Mouse (Mus musculus): ENCODE measurements at regions not wholly inside any gene's neighbourhood (a gene's known extent, or its start where the extent isn't known, plus 50 kb on each side); places are given as distances from the start of the nearest gene placed in this dataset.

DNA sequence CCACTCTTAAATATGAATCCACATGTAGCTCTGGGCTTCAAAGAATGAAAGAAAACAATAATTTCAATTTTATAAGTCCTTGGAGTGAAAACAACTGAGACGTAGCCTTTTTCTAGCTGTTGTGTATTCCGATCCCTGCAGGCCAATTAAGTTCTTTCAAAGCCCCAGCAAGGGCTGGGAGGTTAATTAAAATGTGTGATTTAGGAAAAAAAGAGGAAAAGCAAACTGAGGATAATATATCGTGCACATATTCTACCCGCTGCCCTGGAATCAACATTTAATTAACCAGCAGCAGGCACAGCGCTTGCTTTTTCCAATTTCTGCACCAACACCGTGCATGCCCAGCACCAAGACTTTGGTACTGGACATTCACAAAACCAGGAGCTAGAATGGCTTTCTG is 167.0 kb downstream of the Nectin3 start:
- Histone ChIP-seq H3K4me1 (no peaks in the 10 kb centered on the region), H3K27me3 (no peaks in the 10 kb centered on the region), H3K27ac (no peak overlapping the region), H3K36me3 (replicated peaks) (no peaks in the 10 kb centered on the region), H3K4me3 (replicated peaks) (no peak overlapping the region), H3K4me2 (no peak overlapping the region), H3K9ac (no peak overlapping the region), H3K9me3 (no peaks in the 10 kb centered on the region)
- no peak for ATAC-seq (ENCODE audit: low FRiP score)
- 47% methylated on average over 6 of the region's 6 CpGs for WGBS

DNA sequence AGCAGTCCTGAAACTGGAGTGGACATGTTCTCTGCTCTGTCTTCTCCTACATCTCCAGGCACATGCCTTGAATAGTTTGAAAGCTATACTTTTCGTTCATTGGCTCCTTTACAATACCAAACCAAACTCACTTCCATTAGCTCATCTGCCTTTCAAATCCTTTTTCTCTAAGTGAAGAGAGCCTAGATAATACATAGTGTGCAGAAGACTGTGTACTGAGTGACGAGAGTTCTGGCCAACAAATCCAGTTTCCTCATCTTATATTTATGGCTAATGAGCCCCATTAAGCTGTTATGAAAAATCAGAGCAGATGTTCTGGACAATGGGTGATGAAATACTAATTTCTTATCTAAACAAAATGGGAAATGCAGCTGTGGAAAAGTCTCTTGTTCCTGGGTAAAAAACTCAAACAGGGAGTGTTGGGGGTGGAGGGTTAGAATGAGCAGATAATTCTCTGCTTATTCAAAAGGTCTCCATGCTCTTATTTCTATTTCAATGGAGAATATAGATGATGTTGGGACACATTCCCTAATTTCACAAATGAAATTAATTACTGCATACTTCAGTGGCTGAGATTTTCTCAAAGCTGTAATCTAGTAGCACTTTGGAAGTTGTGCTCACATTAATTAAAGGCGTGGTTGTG is 144.3 kb upstream of the Gm4737 start:
- H3K27ac ChIP-seq, result no peak overlapping the region
- no peaks in the 10 kb centered on the region for H3K9me3 ChIP-seq
- no peak overlapping the region for H3K4me3 ChIP-seq (replicated peaks)
- ATAC-seq (ENCODE audit: low FRiP score), result no peak
- no peaks in the 10 kb centered on the region for H3K4me1 ChIP-seq
- H3K27me3 ChIP-seq, result no peaks in the 10 kb centered on the region
- 85% methylated on average over 3 of the region's 3 CpGs for WGBS
- H3K4me2 ChIP-seq, result no peak overlapping the region
- no peaks in the 10 kb centered on the region for H3K36me3 ChIP-seq (replicated peaks)
- no peak overlapping the region for H3K9ac ChIP-seq

DNA sequence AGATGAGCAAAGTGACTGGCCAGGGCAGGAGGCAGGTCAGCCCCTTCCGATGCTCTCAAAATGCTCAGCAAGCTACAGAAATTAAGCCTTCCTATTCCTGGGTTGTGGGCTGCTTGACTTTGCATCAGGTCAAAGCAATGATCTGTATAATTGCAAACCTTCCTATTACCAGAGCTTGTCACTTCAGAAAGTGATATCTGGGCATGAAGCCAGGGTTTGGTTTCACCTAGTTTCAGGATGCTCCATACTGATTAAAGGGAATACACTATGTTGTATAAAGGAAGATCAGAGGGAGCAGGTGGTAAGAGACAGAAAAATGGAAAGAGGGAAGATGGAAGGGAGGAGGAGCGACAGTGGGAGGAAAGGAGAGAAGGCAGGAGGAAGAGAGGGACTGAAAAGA is 142.3 kb upstream of the Gm4737 start:
- H3K4me2 ChIP-seq, result no peak overlapping the region
- H3K27me3 ChIP-seq, result no peaks in the 10 kb centered on the region
- no peak overlapping the region for H3K9ac ChIP-seq
- no peaks in the 10 kb centered on the region for H3K9me3 ChIP-seq
- ATAC-seq (ENCODE audit: low FRiP score), result no peak
- no peak overlapping the region for H3K27ac ChIP-seq
- no peaks in the 10 kb centered on the region for H3K4me1 ChIP-seq
- 80% methylated on average over 2 of the region's 2 CpGs for WGBS
- no peak overlapping the region for H3K4me3 ChIP-seq (replicated peaks)
- H3K36me3 ChIP-seq (replicated peaks), result no peaks in the 10 kb centered on the region

DNA sequence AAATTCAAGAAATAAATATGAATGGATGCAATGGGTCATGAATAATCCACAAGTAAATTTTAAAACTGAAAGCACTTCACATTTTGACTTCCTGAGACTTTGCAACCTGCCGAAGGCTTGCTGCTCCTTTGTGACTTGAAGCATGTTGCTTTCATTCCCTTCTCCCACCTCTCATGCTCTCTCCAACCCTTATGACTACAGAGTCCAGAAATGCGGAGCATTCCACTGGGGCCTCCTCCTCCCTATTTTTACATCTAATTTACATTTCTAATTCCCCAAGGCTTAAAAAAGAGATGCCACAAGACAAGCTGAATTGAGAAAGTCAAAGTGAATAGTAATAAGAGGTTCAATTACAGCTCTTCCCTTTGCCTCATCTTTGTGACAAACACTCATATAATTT is 141.5 kb upstream of the Gm4737 start:
- H3K4me2 ChIP-seq, result no peak overlapping the region
- H3K9me3 ChIP-seq, result no peaks in the 10 kb centered on the region
- H3K36me3 ChIP-seq (replicated peaks), result no peaks in the 10 kb centered on the region
- H3K4me1 ChIP-seq, result peaks cover 1% of the 10 kb centered on the region; the same call in 1 of the 2 replicates
- ATAC-seq (ENCODE audit: low FRiP score), result no peak
- H3K27me3 ChIP-seq, result no peaks in the 10 kb centered on the region
- WGBS, result 49% methylated on average over 2 of the region's 2 CpGs
- no peak overlapping the region for H3K9ac ChIP-seq
- H3K27ac ChIP-seq, result no peak overlapping the region
- no peak overlapping the region for H3K4me3 ChIP-seq (replicated peaks)

DNA sequence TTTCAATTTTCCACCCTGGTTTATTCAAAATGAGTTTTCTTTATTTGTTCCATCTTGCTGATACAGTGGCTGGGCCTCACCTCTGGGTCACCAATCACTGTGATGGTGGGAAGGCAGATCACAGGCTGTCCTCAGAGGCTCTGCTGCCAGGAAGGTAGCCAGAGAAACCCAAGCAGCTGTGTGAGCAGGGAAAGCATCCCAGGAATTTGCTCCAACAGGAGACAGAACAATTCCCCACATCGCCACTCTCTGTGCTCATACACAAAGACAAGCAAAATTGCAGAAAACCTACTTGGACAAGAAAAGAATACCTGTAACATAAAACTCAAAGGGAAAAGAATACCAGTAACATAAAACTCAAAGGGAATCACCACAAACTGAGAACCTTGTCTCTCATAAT is 139.0 kb upstream of the Gm4737 start:
- Histone ChIP-seq H3K27ac (no peak overlapping the region), H3K9me3 (no peaks in the 10 kb centered on the region)

DNA sequence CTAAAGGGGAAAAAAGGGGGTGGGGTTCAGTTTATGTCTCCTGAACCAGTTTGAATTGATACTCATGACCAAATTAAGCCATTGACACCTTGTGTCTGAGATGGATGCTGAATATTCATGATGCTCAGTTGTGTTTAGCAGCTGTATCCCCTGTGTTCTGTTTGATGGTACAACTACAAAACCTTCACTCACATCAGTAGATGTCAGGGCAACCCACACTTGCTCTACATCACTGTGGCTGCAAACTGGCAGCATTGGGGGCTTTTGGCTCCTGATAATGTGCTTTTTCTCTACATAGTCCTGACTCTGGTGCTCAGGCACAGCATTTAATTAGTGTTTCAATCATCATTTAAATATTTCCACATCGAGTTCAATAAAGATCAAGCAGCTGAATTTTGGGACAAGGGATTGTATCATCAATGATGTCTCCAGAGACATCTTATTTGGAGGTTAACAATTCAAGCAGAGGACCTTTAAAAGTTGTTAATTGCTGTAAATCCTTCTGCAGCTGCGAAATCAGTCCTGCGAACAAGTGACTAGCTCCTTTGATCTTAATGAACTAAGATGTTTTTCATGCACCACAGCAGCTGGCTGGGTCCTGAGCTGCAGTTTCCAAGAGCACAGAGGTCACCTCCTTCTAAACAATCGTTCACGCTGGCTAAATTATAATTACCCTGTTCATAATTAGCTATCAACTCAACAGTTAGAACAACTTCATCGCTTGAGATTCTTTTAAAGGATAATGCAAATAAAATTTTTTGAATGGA is 136.4 kb upstream of the Gm4737 start:
- Histone ChIP-seq H3K36me3 (replicated peaks) (no peaks in the 10 kb centered on the region), H3K9ac (no peak overlapping the region), H3K4me2 (no peak overlapping the region), H3K9me3 (no peaks in the 10 kb centered on the region), H3K4me3 (replicated peaks) (no peak overlapping the region), H3K27ac (no peak overlapping the region), H3K27me3 (no peaks in the 10 kb centered on the region), H3K4me1 (peaks cover 14% of the 10 kb centered on the region)
- peak; percentile 53; the same call in 1 of the 2 replicates for ATAC-seq (ENCODE audit: low FRiP score)
- WGBS, result 25% methylated on average over 6 of the region's 6 CpGs

More for the DNA sequence above, 139.0 kb upstream of the Gm4737 start:
- Histone ChIP-seq H3K9ac (no peak overlapping the region), H3K4me3 (replicated peaks) (no peak overlapping the region), H3K36me3 (replicated peaks) (no peaks in the 10 kb centered on the region), H3K4me2 (no peak overlapping the region), H3K4me1 (peaks cover 14% of the 10 kb centered on the region), H3K27me3 (no peaks in the 10 kb centered on the region)
- no peak for ATAC-seq (ENCODE audit: low FRiP score)
- 5% methylated on average over 1 of the region's 1 CpGs for WGBS

DNA sequence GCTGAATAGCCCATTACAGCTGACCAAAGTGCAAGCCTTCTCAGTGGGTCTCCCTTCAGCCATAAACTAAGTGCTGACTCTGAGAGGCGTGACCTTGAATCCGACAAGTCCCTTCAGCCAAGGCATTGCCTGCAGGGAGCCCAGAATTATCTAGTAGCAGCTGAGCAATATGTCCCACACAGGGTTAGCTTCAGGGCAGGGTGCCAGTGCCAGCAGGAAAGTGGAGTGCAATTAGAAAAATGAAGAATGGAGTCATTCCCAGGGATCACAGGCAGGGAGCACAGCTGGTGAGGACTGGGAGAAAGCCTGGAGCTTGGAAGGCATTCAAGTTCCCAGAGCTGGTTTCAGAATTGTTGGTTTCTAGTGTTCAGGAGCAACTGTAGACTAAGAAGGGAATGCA is 135.3 kb upstream of the Gm4737 start:
- Histone ChIP-seq H3K36me3 (replicated peaks) (no peaks in the 10 kb centered on the region), H3K27ac (no peak overlapping the region), H3K4me3 (replicated peaks) (no peak overlapping the region), H3K4me1 (peaks cover 14% of the 10 kb centered on the region), H3K27me3 (no peaks in the 10 kb centered on the region), H3K4me2 (no peak overlapping the region), H3K9ac (no peak overlapping the region), H3K9me3 (no peaks in the 10 kb centered on the region)
- ATAC-seq (ENCODE audit: low FRiP score), result 0 out of 2 replicates have a peak, but pooled peaks have one; percentile 39
- 63% methylated on average over 2 of the region's 2 CpGs for WGBS

DNA sequence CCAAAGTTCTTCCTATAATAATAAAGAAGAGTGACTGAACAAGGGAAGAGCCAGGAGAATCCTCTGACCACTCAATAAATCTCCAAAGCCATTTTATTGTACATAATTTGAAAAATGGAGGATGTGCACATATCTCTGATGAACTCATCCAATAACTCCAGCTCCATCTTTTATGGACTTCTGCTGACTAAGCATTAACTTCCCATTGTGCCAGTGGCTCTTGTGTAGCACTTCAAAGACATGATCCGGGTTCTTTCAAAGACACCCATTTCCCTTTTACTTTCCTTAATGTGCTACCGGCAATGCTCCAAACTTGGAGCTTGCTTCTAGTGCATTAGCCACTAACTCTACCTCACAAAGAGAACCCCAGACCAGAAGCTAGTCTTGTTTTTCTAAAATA is 112.7 kb upstream of the Gm4737 start:
- H3K4me3 ChIP-seq (replicated peaks), result no peak overlapping the region
- no peaks in the 10 kb centered on the region for H3K4me1 ChIP-seq
- WGBS, result 83% methylated on average over 2 of the region's 2 CpGs
- H3K9me3 ChIP-seq, result no peaks in the 10 kb centered on the region
- H3K27ac ChIP-seq, result no peak overlapping the region
- no peak overlapping the region for H3K9ac ChIP-seq
- no peaks in the 10 kb centered on the region for H3K36me3 ChIP-seq (replicated peaks)
- H3K27me3 ChIP-seq, result no peaks in the 10 kb centered on the region
- ATAC-seq (ENCODE audit: low FRiP score), result no peak
- no peak overlapping the region for H3K4me2 ChIP-seq

DNA sequence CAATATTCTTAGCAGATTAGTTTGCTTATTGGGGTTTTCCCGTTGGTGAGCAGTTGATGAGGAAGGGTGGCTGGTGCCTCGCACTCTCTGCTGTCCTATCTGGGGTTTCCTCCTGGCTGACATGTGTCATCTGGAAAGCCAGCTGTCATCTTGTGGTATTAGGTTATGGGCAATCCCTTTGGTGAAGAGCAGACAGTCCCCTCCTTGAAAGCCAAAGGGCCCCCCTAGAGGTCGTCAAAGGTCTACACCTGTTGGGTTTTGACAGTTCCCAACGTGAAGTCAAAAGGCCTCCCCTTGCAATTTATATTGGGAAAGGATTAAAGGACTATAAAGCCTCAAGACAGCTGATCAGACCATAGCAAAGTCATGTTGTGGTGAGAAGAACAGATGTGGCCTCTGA is 96.8 kb upstream of the Gm4737 start:
- no peak overlapping the region for H3K4me3 ChIP-seq (replicated peaks)
- H3K36me3 ChIP-seq (replicated peaks), result no peaks in the 10 kb centered on the region
- H3K27me3 ChIP-seq, result no peaks in the 10 kb centered on the region
- H3K9me3 ChIP-seq, result no peaks in the 10 kb centered on the region
- no peak overlapping the region for H3K9ac ChIP-seq
- WGBS, result 81% methylated on average over 4 of the region's 4 CpGs
- no peak overlapping the region for H3K4me2 ChIP-seq
- H3K4me1 ChIP-seq, result no peaks in the 10 kb centered on the region
- ATAC-seq (ENCODE audit: low FRiP score), result no peak
- H3K27ac ChIP-seq, result no peak overlapping the region

DNA sequence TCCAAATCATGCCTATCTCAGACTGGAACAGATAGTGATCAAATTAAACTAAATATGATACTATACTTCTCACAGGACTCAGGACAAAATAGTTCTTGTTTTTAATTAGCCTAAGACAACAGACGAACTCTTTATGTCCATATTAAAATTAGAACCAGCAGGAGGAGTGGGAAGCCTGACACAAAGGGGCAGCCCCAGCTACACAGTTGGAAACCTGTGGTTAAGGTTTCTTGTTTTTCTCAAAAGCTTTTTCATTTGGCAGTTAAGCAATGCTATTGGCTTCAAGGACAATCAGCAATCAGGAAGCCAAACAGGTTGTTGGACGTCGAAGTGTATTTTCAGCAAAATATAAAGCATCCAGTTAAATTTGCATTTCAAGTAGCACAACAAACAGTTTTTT is 96.1 kb upstream of the Gm4737 start:
- ATAC-seq (ENCODE audit: low FRiP score), result no peak
- Histone ChIP-seq H3K4me1 (no peaks in the 10 kb centered on the region), H3K27me3 (no peaks in the 10 kb centered on the region), H3K36me3 (replicated peaks) (no peaks in the 10 kb centered on the region), H3K27ac (no peak overlapping the region), H3K9ac (no peak overlapping the region), H3K9me3 (no peaks in the 10 kb centered on the region), H3K4me2 (no peak overlapping the region), H3K4me3 (replicated peaks) (no peak overlapping the region)
- 61% methylated on average over 3 of the region's 3 CpGs for WGBS

DNA sequence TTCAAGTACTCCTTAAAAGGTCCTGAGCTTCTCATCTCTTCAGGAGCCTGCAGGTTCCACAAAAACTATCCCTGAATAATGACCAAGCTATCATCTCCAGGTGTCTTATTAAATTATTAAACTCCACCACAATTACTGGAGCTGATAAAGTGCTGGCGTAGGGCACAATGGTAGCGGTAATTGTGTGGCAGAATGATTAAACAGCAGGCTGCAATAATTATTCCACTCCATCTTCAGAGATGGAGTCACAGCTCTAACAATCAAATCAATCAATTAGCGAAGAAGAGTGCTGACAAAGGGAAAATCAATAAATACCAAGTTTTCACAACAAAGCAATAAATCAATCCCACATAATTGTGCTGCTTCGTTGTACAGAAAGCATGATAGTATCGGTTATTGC is 90.7 kb upstream of the Gm4737 start:
- WGBS, result 88% methylated on average over 5 of the region's 5 CpGs
- no peak overlapping the region for H3K27ac ChIP-seq
- H3K4me2 ChIP-seq, result no peak overlapping the region
- H3K9ac ChIP-seq, result no peak overlapping the region
- ATAC-seq (ENCODE audit: low FRiP score), result no peak
- no peaks in the 10 kb centered on the region for H3K4me1 ChIP-seq
- H3K4me3 ChIP-seq (replicated peaks), result no peak overlapping the region
- H3K9me3 ChIP-seq, result no peaks in the 10 kb centered on the region
- H3K27me3 ChIP-seq, result no peaks in the 10 kb centered on the region
- H3K36me3 ChIP-seq (replicated peaks), result no peaks in the 10 kb centered on the region

DNA sequence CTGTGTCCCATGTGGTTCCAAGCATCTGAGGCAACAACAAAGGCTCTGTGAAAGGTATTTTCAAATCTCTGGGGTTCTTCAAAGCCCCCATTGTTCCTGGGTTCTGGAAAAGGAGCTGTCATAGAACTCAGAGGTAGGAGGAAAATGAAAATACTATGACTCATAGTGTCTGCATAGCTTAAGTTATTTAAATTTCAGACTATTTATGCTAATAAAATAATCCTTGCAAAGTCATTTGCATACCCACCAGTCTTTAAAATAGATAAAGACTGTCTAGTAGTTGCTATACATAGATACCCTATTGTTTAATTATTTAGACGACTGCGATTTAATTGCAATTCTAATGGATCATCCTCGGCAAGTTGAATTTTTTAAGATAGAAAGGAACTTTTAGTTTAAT is 73.9 kb upstream of the Gm4737 start:
- Histone ChIP-seq H3K4me3 (replicated peaks) (no peak overlapping the region), H3K27ac (no peak overlapping the region), H3K36me3 (replicated peaks) (no peaks in the 10 kb centered on the region), H3K4me1 (no peaks in the 10 kb centered on the region), H3K27me3 (no peaks in the 10 kb centered on the region), H3K4me2 (no peak overlapping the region), H3K9ac (no peak overlapping the region), H3K9me3 (no peaks in the 10 kb centered on the region)
- WGBS, result 84% methylated on average over 3 of the region's 3 CpGs
- no peak for ATAC-seq (ENCODE audit: low FRiP score)

DNA sequence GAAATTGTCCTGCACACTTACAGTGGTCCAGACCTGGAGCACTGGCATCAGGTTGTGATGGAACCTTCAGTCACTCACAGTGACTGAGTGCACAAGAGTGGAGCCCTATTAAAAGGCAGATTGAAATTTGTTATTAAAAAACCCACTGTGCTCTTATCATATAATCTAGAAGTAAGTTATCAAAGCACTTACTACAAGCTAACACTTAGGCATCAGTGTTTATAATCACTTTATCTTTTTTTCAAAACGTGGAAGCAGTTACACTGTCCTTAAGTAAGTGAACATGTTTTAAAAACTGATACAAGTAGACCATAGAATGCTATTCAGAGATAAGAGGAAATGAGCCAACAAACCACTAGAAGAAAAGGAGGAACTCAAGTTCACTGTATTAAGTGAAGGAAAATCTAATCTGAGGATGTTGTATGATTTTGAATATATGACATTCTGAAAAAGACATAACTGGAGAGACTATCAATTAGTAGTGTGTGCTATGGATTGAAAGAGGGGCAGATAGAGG is 68.3 kb upstream of the Gm4737 start:
- WGBS, result 54% methylated on average over 1 of the region's 1 CpGs
- Histone ChIP-seq H3K27ac (no peak overlapping the region), H3K27me3 (no peaks in the 10 kb centered on the region), H3K9me3 (no peaks in the 10 kb centered on the region), H3K4me1 (no peaks in the 10 kb centered on the region), H3K9ac (no peak overlapping the region), H3K36me3 (replicated peaks) (no peaks in the 10 kb centered on the region), H3K4me2 (no peak overlapping the region), H3K4me3 (replicated peaks) (no peak overlapping the region)
- no peak for ATAC-seq (ENCODE audit: low FRiP score)
